Mouse (Mus musculus) intestine, embryonic 15.5 days (tissue): ENCODE data around the gene Kcnj6. TPM values are rescaled to one million over a fixed set of nuclear protein-coding genes. Genes with fewer than 3 reads are reported as not detected.

Experiments
- ATAC-seq: fragments of 200-750 bp; cut with Nextera tagmentation; 2 replicates; pipeline ENCODE4 v1.8.0; 2017; ENCODE audit warnings: moderate TSS enrichment, moderate library complexity
- H3K27ac ChIP-seq: fragments of 300-500 bp; sonication (generic); 2 replicates; pipeline ENCODE4 v1.5.1; 2015; ENCODE audit warnings: mild to moderate bottlenecking, inconsistent platforms
- H3K27me3 ChIP-seq: fragments of 300-500 bp; sonication (generic); replicated peaks from 2 replicates; pipeline ENCODE4 v1.6.1; 2015; ENCODE audit warnings: inconsistent platforms
- H3K36me3 ChIP-seq: fragments of 300-500 bp; sonication (generic); 2 replicates; pipeline ENCODE4 v1.6.1; 2015; ENCODE audit warnings: inconsistent platforms
- H3K4me1 ChIP-seq: fragments of 300-500 bp; sonication (generic); replicated peaks from 2 replicates; pipeline ENCODE4 v1.6.1; 2015; ENCODE audit warnings: inconsistent platforms
- H3K4me2 ChIP-seq: fragments of 300-500 bp; sonication (generic); replicated peaks from 2 replicates; pipeline ENCODE4 v1.6.1; 2015; ENCODE audit warnings: mild to moderate bottlenecking, inconsistent platforms
- H3K4me3 ChIP-seq: fragments of 300-500 bp; sonication (generic); replicated peaks from 2 replicates; pipeline ENCODE4 v1.5.1; 2015; ENCODE audit warnings: inconsistent platforms
- H3K9ac ChIP-seq: fragments of 300-500 bp; sonication (generic); 2 replicates; pipeline ENCODE4 v1.6.1; 2015; ENCODE audit warnings: inconsistent platforms
- H3K9me3 ChIP-seq: fragments of 300-500 bp; sonication (generic); 2 replicates; pipeline ENCODE4 v1.6.1; 2016; ENCODE audit warnings: inconsistent platforms
- WGBS: fragments of 180-500 bp; shearing (Covaris S2); methylation state at CpG from one replicate; pipeline ENCODE4 v1.1.7; 2015; 5-methylcytosine and 5-hydroxymethylcytosine counted together
- polyA plus RNA-seq: library from polyadenylated mRNA; unstranded; fragments of >200 nt; fragmentation: Nextera tagmentation; extraction: Ambion mirVana; gene quantifications from 2 replicates; pipeline ENCODE4 v1.2.1, GENCODE M21; 2015

Kcnj6 gene
- polyA plus RNA-seq, 1 experiment from 2014 or later: 0.13 TPM

- Histone ChIP-seq H3K4me3 (no peak overlapping the region), H3K27me3 (no peaks in the 10 kb centered on the region), H3K4me2 (no peak overlapping the region), H3K9me3 (no peaks in the 10 kb centered on the region), H3K27ac (no peak overlapping the region), H3K4me1 (no peaks in the 10 kb centered on the region), H3K36me3 (no peaks in the 10 kb centered on the region), H3K9ac (no peak overlapping the region)
- 88% methylated on average over 5 of the region's 5 CpGs for WGBS
- ATAC-seq: no peak
Observed at GRCm38 (mm10) chr16:94919177-94919576, 78.3 kb downstream of the Kcnj6 start.

GRCm38 (mm10) chr16:94906026-94906425 lies 91.5 kb downstream of the Kcnj6 start:
- Histone ChIP-seq H3K9me3 (no peaks in the 10 kb centered on the region), H3K36me3 (no peaks in the 10 kb centered on the region), H3K4me3 (no peak overlapping the region), H3K4me2 (no peak overlapping the region), H3K9ac (no peak overlapping the region), H3K27ac (no peak overlapping the region), H3K27me3 (no peaks in the 10 kb centered on the region), H3K4me1 (no peaks in the 10 kb centered on the region)
- no peak for ATAC-seq
- WGBS: 85% methylated on average over 4 of the region's 4 CpGs

GRCm38 (mm10) chr16:94898832-94899231 lies 98.7 kb downstream of the Kcnj6 start:
- H3K4me1 ChIP-seq: no peaks in the 10 kb centered on the region
- no peak overlapping the region for H3K4me3 ChIP-seq
- H3K36me3 ChIP-seq: no peaks in the 10 kb centered on the region
- H3K9me3 ChIP-seq: no peaks in the 10 kb centered on the region
- no peak overlapping the region for H3K4me2 ChIP-seq
- H3K9ac ChIP-seq: no peak overlapping the region
- H3K27me3 ChIP-seq: no peaks in the 10 kb centered on the region
- H3K27ac ChIP-seq: no peak overlapping the region
- 89% methylated on average over 6 of the region's 6 CpGs for WGBS
- ATAC-seq: no peak

- ATAC-seq: no peak
- Histone ChIP-seq H3K27ac (no peak overlapping the region), H3K4me3 (no peak overlapping the region), H3K9ac (no peak overlapping the region), H3K27me3 (no peaks in the 10 kb centered on the region), H3K4me2 (no peak overlapping the region), H3K4me1 (no peaks in the 10 kb centered on the region), H3K36me3 (no peaks in the 10 kb centered on the region), H3K9me3 (no peaks in the 10 kb centered on the region)
- 90% methylated on average over 4 of the region's 4 CpGs for WGBS
Observed at GRCm38 (mm10) chr16:94892162-94892650, 105.3 kb downstream of the Kcnj6 start.

- 63% methylated on average over 6 of the region's 6 CpGs for WGBS
- Histone ChIP-seq H3K9ac (no peak overlapping the region), H3K4me3 (no peak overlapping the region), H3K27me3 (no peaks in the 10 kb centered on the region), H3K27ac (no peak overlapping the region), H3K4me2 (no peak overlapping the region), H3K9me3 (no peaks in the 10 kb centered on the region), H3K36me3 (no peaks in the 10 kb centered on the region), H3K4me1 (no peaks in the 10 kb centered on the region)
- ATAC-seq: no peak
Observed at GRCm38 (mm10) chr16:94890581-94890980, 106.9 kb downstream of the Kcnj6 start.

- WGBS: 61% methylated on average over 2 of the region's 2 CpGs
Observed at GRCm38 (mm10) chr16:94890056-94890455, 107.4 kb downstream of the Kcnj6 start.

GRCm38 (mm10) chr16:94888554-94888953 lies 108.9 kb downstream of the Kcnj6 start:
- H3K4me1 ChIP-seq: no peaks in the 10 kb centered on the region
- H3K9ac ChIP-seq: no peak overlapping the region
- 72% methylated on average over 11 of the region's 11 CpGs for WGBS
- H3K27me3 ChIP-seq: no peaks in the 10 kb centered on the region
- no peak overlapping the region for H3K4me2 ChIP-seq
- no peak for ATAC-seq
- no peak overlapping the region for H3K4me3 ChIP-seq
- no peak overlapping the region for H3K27ac ChIP-seq
- no peaks in the 10 kb centered on the region for H3K9me3 ChIP-seq
- H3K36me3 ChIP-seq: no peaks in the 10 kb centered on the region

More at GRCm38 (mm10) chr16:94890056-94890455, 107.4 kb downstream of the Kcnj6 start:
- H3K4me1 ChIP-seq: no peaks in the 10 kb centered on the region
- H3K36me3 ChIP-seq: no peaks in the 10 kb centered on the region
- no peak overlapping the region for H3K4me2 ChIP-seq
- no peak overlapping the region for H3K9ac ChIP-seq
- H3K9me3 ChIP-seq: no peaks in the 10 kb centered on the region
- H3K27ac ChIP-seq: no peak overlapping the region
- H3K27me3 ChIP-seq: no peaks in the 10 kb centered on the region
- ATAC-seq: no peak
- H3K4me3 ChIP-seq: no peak overlapping the region

GRCm38 (mm10) chr16:94886398-94886797 lies 111.1 kb downstream of the Kcnj6 start:
- Histone ChIP-seq H3K27me3 (no peaks in the 10 kb centered on the region), H3K27ac (no peak overlapping the region), H3K4me2 (no peak overlapping the region), H3K4me1 (no peaks in the 10 kb centered on the region), H3K9me3 (no peaks in the 10 kb centered on the region), H3K9ac (no peak overlapping the region), H3K4me3 (no peak overlapping the region), H3K36me3 (no peaks in the 10 kb centered on the region)
- 78% methylated on average over 7 of the region's 7 CpGs for WGBS
- no peak for ATAC-seq

- Histone ChIP-seq H3K9ac (no peak overlapping the region), H3K36me3 (no peaks in the 10 kb centered on the region), H3K4me2 (no peak overlapping the region), H3K27me3 (no peaks in the 10 kb centered on the region), H3K4me1 (no peaks in the 10 kb centered on the region), H3K9me3 (no peaks in the 10 kb centered on the region), H3K4me3 (no peak overlapping the region), H3K27ac (no peak overlapping the region)
- ATAC-seq: no peak
- 79% methylated on average over 7 of the region's 7 CpGs for WGBS
Observed at GRCm38 (mm10) chr16:94885062-94885461, 112.4 kb downstream of the Kcnj6 start.

GRCm38 (mm10) chr16:94883909-94884308 lies 113.6 kb downstream of the Kcnj6 start:
- no peaks in the 10 kb centered on the region for H3K27me3 ChIP-seq
- no peak overlapping the region for H3K4me3 ChIP-seq
- no peak overlapping the region for H3K27ac ChIP-seq
- no peak overlapping the region for H3K9ac ChIP-seq
- H3K4me2 ChIP-seq: no peak overlapping the region
- no peak for ATAC-seq
- no peaks in the 10 kb centered on the region for H3K36me3 ChIP-seq
- no peaks in the 10 kb centered on the region for H3K9me3 ChIP-seq
- 66% methylated on average over 3 of the region's 3 CpGs for WGBS
- H3K4me1 ChIP-seq: no peaks in the 10 kb centered on the region

- H3K9me3 ChIP-seq: no peaks in the 10 kb centered on the region
- 80% methylated on average over 8 of the region's 8 CpGs for WGBS
- no peak overlapping the region for H3K4me2 ChIP-seq
- H3K27ac ChIP-seq: no peak overlapping the region
- H3K27me3 ChIP-seq: no peaks in the 10 kb centered on the region
- H3K4me1 ChIP-seq: no peaks in the 10 kb centered on the region
- no peak overlapping the region for H3K9ac ChIP-seq
- no peak for ATAC-seq
- no peaks in the 10 kb centered on the region for H3K36me3 ChIP-seq
- no peak overlapping the region for H3K4me3 ChIP-seq
Observed at GRCm38 (mm10) chr16:94883196-94883595, 114.3 kb downstream of the Kcnj6 start.

GRCm38 (mm10) chr16:94882111-94882510 lies 115.4 kb downstream of the Kcnj6 start:
- no peaks in the 10 kb centered on the region for H3K9me3 ChIP-seq
- H3K4me1 ChIP-seq: no peaks in the 10 kb centered on the region
- H3K9ac ChIP-seq: no peak overlapping the region
- no peak overlapping the region for H3K4me3 ChIP-seq
- ATAC-seq: no peak
- no peaks in the 10 kb centered on the region for H3K27me3 ChIP-seq
- no peaks in the 10 kb centered on the region for H3K36me3 ChIP-seq
- 60% methylated on average over 7 of the region's 7 CpGs for WGBS
- no peak overlapping the region for H3K4me2 ChIP-seq
- H3K27ac ChIP-seq: no peak overlapping the region

- no peak for ATAC-seq
- Histone ChIP-seq H3K4me3 (no peak overlapping the region), H3K36me3 (no peaks in the 10 kb centered on the region), H3K4me1 (no peaks in the 10 kb centered on the region), H3K9me3 (no peaks in the 10 kb centered on the region), H3K27ac (no peak overlapping the region), H3K27me3 (no peaks in the 10 kb centered on the region), H3K9ac (no peak overlapping the region), H3K4me2 (no peak overlapping the region)
- 51% methylated on average over 9 of the region's 9 CpGs for WGBS
Observed at GRCm38 (mm10) chr16:94872614-94873272, 124.8 kb downstream of the Kcnj6 start.
